Mouse (Mus musculus): ENCODE measurements at regions not wholly inside any gene's neighbourhood (a gene's known extent, or its start where the extent isn't known, plus 50 kb on each side); places are given as distances from the start of the nearest gene placed in this dataset.

DNA sequence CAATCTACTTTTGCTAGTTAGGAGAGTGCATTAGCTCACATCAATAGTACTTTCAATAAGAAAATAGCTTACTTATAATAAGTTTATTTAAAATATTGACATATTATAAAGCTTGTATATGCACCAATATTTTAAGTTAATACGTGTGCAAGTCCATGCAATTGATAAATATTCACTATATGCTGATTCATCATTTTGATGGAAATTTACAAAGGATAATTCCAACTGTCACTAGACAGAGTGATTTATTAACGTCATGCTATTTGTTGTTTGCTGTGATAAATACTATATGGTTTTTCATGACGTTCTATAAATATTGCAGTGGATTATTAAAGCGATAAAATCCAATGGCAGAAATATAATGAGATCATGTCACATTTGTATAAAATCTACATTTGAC lies 253.0 kb downstream of the Lipi start:
- TF ChIP-seq POLR2A (IDR thresholded peaks at IDR 0.05; ENCODE audit: insufficient read depth, low read depth, low read length), result no peak
- TF ChIP-seq CTCF (IDR thresholded peaks at IDR 0.05), result no peak
- no peak for TF ChIP-seq EP300 (IDR thresholded peaks at IDR 0.05; ENCODE audit: insufficient read depth, low read depth, low read length)

Measured in heart, adult 2 months (tissue).